Mouse (Mus musculus) lung, postnatal 4 days (tissue): Measurements from ENCODE around the gene Ccdc158.

Source experiments
- DNase-seq, 2 experiments: peaks; one replicate each; pipeline ENCODE4 v3.0.0; 2021

Gene Ccdc158

DNA sequence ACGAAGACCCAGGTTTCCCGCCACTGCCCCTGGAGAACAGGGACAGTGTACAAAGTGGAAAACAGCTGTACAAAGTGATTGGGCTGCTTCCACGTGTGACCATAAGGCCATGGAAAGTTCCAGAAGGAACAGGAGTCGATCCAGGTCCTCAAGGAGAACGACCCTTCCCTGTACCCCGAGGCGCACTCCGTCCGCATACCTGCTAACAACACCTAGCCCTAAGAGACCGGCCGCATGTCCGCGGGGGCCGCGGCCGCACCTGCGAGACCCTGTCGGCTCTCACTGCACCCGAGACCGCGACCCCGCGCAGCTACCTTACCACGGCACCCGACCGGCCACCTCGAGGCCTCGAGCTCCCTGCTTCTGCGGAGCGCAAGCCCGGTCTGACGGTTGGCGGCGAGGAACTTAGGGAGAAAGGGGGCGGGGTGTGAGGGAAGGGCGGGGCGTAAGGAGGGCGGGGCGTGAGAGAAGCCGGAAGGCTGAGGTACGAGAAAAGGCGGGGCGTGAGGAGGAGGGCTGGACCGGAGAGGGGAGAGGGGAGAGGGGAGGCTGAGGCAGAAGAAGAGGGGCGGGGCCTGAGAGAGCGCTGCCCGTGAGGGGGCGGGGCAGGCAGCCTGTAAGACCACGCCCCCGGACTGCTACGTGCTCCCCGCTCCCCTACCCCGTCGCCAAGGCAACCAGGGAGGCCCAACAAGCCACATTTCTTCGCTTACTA is at the start of gene Ccdc158:
TSS of gene Ccdc158 (minus strand) at position 413 of the 715 bp plus-strand sequence.
- DNase-seq, result peak; percentile 86 to 90

DNA sequence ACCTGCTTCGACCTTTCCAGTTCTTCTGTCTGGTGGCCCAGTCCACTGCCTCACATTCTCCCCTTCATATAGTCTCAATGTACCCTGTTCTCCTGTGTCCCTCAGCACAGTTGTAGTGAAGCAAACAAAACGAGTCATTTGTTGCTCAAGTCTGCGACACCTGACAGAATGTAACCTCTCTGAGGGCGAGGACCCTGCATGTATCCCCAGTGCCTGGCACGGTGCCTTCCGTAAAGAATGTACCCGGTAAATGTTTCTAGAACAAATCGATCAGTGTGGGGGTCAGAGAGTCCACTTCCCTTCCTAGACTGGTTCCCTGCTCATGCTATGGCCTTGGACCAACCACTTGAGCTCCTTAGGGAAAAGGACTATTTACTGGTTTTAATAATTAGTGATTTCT is 46.5 kb upstream of the Ccdc158 start:
- DNase-seq, result no peak

DNA sequence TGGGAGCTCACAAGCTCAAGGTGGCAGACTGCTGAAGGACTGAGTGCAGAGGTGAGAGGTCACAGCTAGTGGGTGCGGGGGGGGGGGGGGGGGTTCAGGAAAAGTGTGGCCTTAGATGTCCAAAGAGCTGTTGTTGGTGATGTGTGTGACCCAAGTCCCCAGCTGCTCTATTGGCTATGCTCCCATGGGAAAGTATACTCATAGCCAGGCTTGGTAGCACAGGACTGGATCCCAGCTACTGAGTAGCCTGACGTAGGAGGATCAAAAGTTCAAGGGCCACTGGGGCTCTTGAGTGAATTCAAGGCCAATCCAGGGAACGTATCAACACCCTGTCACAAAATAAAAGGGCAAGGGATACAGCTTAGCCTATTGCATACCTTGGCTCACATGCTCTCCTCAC is 43.8 kb upstream of the Ccdc158 start:
- peak; percentile 44 to 68 for DNase-seq

DNA sequence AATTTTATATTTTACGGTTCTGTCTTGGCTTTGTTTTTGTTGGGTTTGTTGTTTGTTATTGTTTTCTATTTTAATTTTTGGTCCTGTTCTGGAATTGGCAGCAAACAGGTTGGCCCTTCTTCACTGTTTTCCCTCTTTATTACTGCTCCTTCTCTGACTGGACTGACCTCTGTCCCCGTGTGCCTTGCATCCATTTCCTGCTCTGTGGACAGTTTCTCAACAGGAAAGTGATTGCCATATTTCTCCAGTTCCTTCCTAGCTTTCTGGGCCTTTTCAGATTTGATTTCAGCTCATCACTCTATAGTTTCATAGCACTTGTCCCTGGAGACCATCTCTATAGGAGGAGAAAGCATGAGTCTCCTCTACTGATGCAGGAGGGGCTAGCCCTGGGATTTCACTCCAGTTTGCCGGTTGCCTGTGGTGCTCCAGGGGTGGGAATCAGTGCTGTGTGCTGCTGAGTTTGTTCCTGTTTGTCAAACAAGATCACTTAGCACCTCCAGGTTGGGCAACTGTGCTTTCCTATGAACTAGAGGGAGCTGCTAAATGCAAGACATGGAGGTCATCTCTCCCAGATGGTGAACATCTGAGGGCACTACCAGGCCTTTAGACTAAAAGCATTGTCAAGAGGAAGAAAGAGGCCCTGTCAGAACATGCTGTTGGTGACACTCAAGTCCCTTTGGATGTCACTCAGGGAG is 42.7 kb upstream of the Ccdc158 start:
- DNase-seq, result peak; percentile 43 to 64

DNA sequence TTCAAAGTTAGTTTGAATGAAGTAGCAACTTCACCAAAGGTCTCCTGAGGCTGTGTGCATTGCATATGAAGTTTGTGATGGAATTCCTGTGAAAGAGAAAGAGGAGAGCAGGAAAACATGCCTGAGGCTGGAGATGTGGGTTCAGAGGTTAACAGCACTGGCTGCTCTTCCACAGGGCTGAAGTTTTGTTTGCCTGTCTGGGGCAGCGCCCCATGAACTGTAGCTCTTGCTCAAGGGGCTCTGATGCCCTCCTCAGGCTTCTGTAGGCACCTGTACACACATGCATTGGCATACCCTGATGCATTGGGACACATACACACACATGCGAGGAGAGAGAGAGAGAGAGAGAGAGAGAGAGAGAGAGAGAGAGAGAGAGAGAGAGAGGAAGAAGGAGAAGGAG is 40.8 kb upstream of the Ccdc158 start:
- no peak for DNase-seq

DNA sequence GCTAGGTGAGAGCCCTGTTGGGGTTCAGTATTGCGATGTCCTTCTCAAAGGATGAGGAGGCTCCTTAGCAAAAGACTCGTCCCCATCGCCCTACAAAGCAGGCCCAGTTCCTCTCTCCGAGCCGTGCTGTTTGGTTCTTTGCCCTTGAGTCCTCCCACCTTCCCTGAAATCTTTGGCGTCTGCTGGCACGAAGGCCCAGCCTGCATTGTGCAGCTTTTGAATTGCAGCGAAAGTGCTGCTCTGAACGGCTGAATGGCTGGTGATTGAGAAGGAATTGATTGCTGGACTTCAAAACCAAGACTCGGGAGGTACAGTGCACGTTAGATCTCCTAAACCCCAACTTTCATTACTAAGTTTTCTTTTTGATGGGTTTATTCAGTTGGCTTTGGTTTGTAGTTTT is 40.2 kb upstream of the Ccdc158 start:
- no peak for DNase-seq

DNA sequence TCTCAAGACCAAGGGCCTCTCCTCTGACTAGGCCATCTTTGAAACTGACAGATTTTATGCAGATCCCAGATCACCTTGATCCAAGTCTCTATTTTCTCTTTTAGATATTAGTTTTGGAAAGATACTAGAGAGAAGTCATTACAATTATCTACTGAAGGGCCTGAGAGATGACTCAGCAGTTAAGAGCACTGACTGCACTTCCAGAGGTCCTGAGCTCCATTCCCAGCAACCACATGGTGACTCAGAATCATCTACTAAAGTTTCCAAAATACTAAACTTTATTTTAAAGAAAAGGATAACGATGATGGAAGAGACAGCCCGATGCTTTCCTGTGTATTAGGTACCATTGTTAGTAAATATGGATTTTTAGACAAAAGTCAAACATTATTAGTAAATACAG is 39.8 kb upstream of the Ccdc158 start:
- no peak for DNase-seq

DNA sequence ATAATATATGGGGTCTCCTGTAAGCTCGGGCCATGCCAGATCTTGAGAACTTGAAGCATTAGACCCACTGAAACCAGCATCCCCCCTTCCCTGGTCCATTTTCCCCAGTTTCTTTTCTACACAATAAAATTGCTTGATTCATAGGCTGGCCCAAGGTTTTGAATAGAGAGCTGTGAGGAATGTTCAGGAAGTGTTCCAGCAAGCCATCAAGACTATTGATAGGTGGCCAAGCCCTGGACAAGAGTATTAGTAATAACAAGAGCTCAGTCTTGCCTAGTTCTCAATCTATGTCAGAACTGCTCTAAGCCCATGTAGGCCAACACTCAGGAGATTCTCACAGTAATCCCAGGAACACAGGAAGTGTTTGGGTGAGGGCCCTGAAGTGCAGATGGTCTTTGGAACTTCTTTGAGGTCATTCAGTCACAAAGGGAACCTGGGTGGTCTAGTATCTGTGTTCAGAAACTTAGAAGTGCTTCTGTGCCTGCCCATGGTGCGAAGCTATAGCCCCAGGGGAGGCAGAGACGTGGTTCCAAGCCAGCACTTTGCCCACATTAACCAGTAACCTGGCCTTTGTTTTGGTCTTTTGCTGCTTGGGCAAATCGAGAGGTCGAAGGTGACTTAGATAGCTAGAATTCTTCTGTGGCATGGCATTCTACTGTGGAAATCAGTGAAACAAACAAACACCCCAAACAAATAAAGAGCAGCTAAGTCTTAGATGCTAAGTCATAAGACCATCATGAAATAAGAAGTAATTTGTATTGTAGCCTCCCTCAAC is 37.7 kb upstream of the Ccdc158 start:
- DNase-seq, result no peak

DNA sequence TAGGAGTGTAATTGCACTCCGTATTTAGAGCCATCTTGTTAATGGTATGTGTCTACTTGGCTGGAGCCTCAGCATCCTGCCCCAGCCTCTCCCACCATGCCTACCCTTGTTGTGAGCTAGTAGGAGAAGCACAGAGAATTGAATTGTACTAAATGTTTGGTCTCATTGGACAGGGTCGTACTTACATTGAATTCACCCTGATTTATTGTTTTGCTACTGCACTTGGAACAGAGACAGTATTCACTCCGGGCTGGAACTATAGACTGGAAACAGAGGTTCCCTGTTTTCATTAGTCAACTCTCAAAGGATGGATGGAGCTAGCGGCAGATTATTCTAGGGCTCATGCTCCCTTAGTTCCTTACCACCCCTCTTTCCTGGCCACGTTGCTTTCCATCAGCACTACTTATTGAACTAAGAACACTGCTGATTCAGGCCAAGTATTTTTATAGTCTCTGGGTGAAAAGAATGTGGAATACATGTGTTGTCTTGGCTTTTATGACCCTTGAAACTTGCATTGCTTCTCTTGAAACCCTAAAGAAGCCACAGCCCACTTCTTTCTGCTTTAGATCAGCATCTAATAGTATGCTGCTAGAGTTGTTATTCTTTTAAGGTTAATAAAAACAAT is 36.7 kb upstream of the Ccdc158 start:
- no peak for DNase-seq

DNA sequence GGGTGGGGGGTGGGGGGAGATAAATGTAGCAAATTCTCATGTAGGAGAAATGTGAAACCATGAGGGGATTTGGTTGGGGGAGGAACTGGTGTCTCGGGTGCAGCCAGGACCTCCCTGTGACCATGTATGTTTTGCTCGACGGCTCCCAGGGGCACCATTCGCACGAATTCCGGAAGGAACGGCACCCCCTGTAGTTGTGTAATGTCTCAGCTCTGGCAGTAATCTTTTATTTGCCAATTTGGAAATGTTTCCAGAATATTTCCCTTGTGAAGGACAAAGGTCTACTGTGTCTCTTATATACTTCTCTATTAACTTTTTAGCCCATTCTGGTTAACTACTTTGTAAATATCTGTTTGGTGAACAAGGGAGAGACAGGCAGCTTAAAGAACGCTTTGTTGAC is 35.7 kb upstream of the Ccdc158 start:
- DNase-seq, result peak; percentile 48 to 77

DNA sequence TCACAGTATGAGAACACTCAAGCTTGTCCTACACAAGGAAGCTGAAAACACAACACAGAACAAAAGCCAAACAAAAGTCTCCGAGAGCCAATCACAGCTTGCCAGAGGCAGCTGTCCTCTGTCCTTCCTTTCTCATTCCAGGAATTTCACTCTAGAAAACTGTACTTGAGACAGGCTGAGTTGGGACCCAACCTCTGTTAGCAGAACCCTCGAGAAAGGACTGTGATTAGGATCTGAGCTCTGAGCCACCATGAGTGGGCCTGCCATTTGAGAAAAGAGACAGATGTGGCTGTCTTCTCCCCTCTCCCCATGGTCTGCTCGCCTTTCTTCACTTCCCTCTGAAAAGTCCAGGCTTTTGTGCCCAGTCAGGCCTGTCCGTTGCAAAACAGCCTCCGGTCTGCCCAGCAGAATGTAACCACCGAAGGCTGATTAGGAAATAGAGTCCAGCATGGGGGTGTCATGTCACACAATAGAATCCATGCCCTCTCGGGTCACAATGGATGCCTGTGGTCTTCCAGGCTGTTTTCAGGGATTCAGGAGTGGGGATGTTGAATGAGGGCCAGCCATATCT is 32.9 kb upstream of the Ccdc158 start:
- peak; percentile 57 to 75 for DNase-seq

DNA sequence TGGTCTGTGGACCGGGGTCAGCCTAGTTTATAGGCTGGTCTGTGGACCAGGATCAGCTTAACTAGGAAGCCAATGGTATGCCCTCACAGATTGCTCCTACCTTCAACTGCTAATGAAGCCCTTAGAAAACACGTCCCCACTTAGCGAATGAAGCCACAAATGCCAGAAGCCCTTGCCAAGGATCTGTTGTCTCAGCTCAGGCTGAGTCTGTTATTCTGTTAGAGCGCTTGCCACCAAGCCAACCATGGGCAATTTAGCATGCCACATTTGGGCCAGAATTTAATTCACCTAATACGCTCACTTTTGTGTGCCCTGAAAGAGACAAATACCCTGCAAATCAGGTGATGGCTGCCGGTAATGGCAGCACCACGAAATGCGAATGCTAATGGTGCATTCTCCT is 28.6 kb upstream of the Ccdc158 start:
- no peak for DNase-seq

DNA sequence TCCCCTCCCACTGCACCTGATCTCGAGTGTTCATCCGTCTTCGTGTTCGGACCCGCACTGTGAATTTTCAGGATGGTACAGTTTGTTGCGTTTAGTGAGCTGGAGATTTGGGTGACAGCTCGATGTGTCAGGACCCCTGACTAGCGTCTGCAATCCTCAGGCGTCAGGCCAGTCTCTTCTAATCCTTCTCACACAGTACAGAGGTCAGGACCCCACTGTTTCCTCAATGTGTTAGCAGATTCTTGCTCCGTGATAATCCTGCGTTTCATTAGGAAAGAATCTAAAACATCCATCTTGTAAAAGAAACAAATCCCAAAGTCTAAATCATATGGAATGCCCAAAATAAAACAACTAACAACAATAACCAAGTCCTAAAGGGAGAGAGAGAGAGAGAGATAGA is 26.7 kb upstream of the Ccdc158 start:
- peak in 1 of 2 experiments; percentile 57 for DNase-seq

DNA sequence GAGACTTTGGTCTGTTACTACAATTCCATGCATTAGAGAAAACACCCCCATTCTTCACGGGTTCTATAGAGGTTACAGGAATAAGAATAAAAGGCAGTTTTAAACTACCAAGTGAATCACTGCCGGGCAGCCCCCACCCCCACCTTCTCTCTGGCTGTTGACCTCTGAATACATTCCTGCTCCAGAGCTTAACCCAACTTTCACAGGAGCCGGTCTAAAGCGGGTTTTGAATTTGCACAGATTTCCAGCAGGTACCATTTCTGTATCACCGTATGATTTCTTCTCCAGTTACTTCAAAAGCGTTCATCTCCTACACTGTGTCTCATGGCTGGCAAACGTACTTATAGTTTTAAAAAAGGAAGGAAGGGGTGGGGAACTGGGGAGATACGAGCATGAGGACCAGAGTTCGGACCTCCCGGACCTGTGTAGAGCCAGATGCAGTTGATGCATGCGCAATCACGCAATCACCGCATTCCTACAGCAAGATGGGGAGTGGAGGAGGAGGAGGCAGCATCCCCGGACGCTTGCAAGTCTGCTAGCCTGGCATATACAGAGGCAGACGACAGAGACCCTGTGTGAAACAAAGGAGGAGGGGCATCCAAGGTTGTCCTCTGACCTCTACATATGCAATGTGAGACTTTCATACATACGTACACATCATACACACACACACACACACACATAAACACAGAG is 23.9 kb upstream of the Ccdc158 start:
- no peak for DNase-seq

DNA sequence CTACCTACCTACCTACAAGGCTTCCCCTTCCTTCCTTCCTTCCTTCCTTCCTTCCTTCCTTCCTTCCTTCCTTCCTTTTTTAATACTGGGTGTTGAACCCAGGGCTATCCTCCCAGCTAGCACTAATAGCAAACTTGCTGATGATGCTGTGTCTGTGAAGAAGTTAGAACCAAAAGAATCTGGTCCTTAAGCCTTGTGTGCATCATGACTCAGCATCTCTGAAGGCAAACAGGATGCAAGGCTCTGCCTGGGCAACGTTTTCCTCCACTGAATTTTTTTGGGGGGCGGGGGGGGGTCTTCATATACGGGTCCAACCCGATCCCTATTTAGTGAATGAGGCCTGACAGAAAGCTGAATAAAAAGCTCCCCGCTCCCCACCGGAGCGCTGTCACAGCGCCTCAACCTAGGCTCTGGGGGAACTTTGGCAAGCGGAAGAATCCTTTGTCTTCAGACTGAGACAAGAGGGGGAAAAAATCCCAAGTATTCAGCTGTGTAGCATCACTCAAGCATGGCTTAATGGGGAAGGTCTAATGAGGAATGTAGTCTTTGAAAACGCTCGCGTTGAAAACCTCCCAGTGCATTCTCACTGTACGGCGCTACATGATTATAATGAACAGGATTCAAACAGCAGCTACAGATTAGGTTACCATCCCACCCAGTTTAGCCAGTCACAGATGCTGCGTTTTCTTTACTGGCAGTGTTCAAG is 23.2 kb upstream of the Ccdc158 start:
- no peak for DNase-seq

DNA sequence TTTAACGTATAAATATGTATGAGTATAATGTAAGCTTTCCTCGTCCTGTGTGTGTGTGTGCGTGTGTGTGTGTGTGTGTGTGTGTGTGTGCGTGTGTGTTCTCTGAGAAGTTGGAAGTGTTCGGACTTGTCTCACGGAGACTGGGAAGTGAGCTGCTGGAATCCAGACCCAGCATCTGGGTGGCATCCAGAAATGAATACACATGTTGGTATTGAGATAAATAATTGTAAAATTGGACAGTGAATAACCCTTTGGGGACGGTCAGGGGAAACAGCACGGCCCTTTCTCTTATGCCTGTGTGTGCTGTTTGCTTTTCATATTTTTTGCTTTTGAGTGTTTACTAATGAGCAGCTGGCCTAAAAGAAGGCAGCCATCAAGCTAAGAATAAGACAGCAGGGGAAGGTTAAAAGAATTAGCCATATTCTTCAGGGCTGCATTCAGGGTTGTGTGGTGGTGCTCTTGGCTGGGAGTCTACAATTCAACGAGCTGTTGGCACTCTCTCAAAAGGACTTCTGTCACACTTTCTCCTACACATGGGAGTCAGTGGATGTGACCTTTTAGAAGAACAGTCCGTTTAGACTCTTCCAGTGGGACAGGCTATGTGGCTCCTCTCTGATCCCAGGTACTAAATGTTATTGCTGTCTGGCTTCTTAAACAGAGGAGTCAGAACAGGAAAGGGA is 19.4 kb upstream of the Ccdc158 start:
- DNase-seq, result peak in 1 of 2 experiments; percentile 37

DNA sequence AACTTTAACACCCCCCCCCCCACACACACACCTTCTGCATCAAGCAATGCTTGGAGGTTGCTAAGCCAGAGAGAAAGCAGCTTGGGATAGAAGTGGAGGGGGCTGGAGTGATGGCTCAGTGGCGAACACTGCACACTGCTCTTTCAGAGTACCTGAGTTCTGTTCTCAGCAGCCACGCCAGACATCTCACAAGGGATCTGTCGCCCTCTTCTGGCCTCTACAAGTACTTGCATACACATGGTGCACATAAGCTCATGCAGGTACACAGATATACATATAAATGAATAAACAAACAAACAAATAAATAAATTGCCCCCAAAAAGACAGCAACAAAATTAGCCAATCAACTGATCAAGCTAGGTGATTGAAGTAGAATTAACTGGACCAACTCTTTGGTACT is 18.7 kb upstream of the Ccdc158 start:
- no peak for DNase-seq

DNA sequence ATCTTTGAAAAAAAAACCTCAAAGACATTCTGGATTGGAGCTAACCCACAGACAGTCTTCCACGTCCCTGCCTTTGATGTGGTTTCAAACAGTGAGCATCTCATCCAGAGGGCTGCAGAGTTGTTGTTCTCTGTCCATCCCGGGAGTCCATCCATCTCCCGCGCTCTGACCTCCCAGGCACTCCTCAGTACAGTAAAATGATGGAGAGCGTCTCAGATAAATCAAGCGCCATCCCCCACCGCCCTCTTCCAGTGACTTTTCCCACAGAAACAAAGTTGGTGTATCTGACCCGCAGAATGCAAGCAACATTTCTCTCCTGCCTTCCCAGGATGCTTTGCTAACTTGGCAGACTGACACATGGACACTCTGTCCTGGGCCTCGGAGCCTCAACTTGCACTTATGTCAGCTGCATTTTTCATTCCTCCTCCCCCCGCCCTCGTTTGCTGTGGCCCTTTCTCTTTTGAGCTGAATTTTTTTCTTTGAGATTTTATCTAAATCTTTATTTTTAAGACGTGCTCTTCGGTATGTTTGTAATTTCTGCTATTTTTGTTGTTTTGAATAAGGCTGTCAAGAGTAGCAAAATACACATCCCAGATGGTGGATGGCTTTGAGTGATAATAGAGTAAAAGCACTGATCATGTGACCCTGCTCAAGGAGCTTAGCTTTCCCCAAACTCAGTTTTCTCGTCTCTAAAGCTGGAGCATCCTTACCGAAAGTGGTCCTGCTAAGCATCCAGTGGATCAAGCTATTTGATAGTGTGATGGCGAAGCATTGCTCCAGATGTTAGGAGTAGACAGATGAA is 17.3 kb upstream of the Ccdc158 start:
- DNase-seq, result peak; percentile 53 to 81

DNA sequence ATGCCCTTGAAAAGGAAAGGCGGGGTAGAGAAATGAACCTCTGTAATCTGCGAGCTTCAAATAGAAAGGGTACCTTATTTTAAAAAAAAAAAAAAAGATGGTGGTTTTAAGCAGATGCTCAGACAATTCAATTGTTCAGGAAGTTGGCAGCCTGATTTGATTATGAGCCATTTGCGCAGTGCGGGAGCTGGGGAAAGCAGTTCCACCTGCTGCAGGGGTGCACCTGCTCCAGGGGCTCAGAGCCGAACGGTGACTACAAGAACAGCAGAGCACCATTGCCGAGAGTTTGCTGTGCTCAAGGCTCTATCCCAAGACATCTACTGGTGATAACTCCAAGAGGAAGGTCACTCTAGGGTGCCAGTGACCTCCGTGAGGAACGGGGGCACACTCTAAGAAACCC is 13.5 kb upstream of the Ccdc158 start:
- no peak for DNase-seq

DNA sequence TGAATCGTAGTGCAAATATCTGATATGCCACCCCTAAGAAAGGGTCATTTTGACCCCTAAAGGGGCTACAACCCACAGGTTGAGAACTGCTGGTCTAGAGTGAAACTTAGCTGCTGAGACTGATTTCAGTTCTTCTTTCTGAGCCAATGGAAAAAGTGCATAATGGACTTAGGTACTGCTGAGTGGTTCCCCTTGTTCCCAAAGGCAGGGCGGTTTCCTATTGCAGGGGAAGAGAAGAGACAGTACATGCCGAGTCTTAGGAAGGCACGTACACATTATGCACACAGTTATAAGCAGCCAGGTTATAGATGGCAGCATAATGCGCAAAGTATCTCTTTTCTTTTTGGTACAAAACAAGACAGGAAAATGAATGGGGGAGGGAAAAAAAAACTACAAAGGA is 13.1 kb upstream of the Ccdc158 start:
- no peak for DNase-seq
